10 mouse cellular contexts compared by ENCODE assay signal in the genomic region with DNA sequence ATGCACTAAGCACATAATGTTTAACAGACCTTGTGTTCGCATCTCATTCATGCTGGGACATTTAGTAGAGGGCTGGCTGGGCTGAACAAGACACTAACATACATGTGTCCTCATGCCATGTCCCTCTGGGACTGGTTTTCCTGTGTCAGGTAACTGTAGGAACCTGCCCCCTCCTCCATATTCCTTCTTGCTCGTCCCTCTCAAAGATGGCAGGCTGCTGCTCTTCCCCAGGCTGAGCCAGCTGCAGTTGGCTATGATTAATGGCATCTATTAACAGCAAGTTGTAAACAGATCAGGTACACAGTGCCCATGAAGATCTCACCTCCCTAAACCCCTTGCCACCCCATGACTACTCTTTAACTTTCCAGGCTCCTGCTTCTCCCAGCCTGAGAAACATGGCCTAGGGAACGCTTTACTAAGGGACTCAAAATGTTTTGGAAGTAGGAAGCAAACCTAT. TPM values are rescaled to one million over a fixed set of nuclear protein-coding genes. Genes with fewer than 3 reads are reported as not detected.
DNase-seq lines count a peak whose midpoint lies in the region; ATAC-seq and TF ChIP-seq lines count a peak whose summit lies in the region.
"Had no signal": no experiment of that assay in that cellular context is flagged by ENCODE, and none has a peak within 500 bp of the region (broad histone marks: within the 10 kb centered on the region; RNA-seq: fewer than 3 reads in every experiment).

A gene (minus strand): TSS at position 51 of the 457 bp plus-strand sequence.

- 0 out of 2 replicates have a peak within 1 kb of the TSS, but pooled peaks have one; percentile 56 for H3K4me2 ChIP-seq in forebrain, postnatal 0 days (ENCODE audit: low read depth)
- peak within 1 kb of the TSS; percentile 60 for H3K4me2 ChIP-seq in neural tube, embryonic 13.5 days

- H3K9me3 ChIP-seq in forebrain, postnatal 0 days (ENCODE audit: low read length) = no peaks in the 10 kb centered on the region
- no peaks in the 10 kb centered on the region for H3K9me3 ChIP-seq in limb, embryonic 10.5 days (replicated peaks)
- H3K9me3 ChIP-seq in neural tube, embryonic 13.5 days = no peaks in the 10 kb centered on the region

- no peak for DNase-seq in left cerebral cortex, adult 2 months (ENCODE audit: extremely low spot score in 1 of 2, low spot score in 2 of 2)
- DNase-seq in left cerebral cortex, postnatal 14 days (ENCODE audit: low spot score in 2 of 2) = no peak
- no peak for DNase-seq in forebrain, postnatal 0 days
- no peak for DNase-seq in limb, embryonic 10.5 days (ENCODE audit: low spot score)
- no peak for DNase-seq in embryo, embryonic 11 days
- no peak for DNase-seq in ovary, postnatal 10 days (ENCODE audit: low spot score)
- no peak for DNase-seq in adrenal gland, postnatal 14 days
- DNase-seq: cerebellum, adult 18-20 months; right cerebral cortex, postnatal 25 days had no signal

- no peak within 1 kb of the TSS for H3K27ac ChIP-seq in left cerebral cortex, adult 2 months
- H3K27ac ChIP-seq in forebrain, postnatal 0 days (ENCODE audit: low read depth, low read length) = no peak within 1 kb of the TSS
- H3K27ac ChIP-seq in limb, embryonic 10.5 days = no peak within 1 kb of the TSS
- no peak within 1 kb of the TSS for H3K27ac ChIP-seq in neural tube, embryonic 13.5 days (replicated peaks)

- no peak within 1 kb of the TSS for H3K9ac ChIP-seq in forebrain, postnatal 0 days
- no peak within 1 kb of the TSS for H3K9ac ChIP-seq in neural tube, embryonic 13.5 days

- H3K4me1 ChIP-seq in forebrain, postnatal 0 days (ENCODE audit: insufficient read depth) = no peaks in the 10 kb centered on the region
- peaks cover 10% of the 10 kb centered on the region for H3K4me1 ChIP-seq in limb, embryonic 10.5 days
- H3K4me1 ChIP-seq in neural tube, embryonic 13.5 days (replicated peaks) = peaks cover 10% of the 10 kb centered on the region

- no peak for ATAC-seq in forebrain, postnatal 0 days
- no peak for ATAC-seq in neural tube, embryonic 13.5 days (ENCODE audit: low read depth)

- 88% methylated on average over 3 of the region's 3 CpGs for WGBS in forebrain, postnatal 0 days
- 67% methylated on average over 3 of the region's 3 CpGs for WGBS in limb, embryonic 10.5 days
- 72% methylated on average over 3 of the region's 3 CpGs for WGBS in neural tube, embryonic 13.5 days

- TF ChIP-seq CTCF in left cerebral cortex, adult 2 months (IDR thresholded peaks at IDR 0.05) = no peak
- no peak for TF ChIP-seq CTCF in forebrain, postnatal 0 days (IDR thresholded peaks at IDR 0.05; ENCODE audit: low read depth)

- no peak within 1 kb of the TSS for H3K4me3 ChIP-seq in left cerebral cortex, adult 2 months
- H3K4me3 ChIP-seq in forebrain, postnatal 0 days (ENCODE audit: low read depth, low read length) = peak within 1 kb of the TSS; percentile 23; the same call in 1 of the 2 replicates
- H3K4me3 ChIP-seq in limb, embryonic 10.5 days = peak within 1 kb of the TSS; percentile 53
- 0 out of 2 replicates have a peak within 1 kb of the TSS, but pooled peaks have one; percentile 37 for H3K4me3 ChIP-seq in neural tube, embryonic 13.5 days

- intact Hi-C loops in left cerebral cortex, adult 2 months (cut with DNase I) = no loop called here
- intact Hi-C loops in left cerebral cortex, postnatal 14 days (cut with DNase I) = loop anchor here (5.0 kb wide), 1 partner anchor 49 kb away; no protein-coding TSS in a partner anchor

- H3K27me3 ChIP-seq in forebrain, postnatal 0 days (ENCODE audit: insufficient read depth, low read length) = peaks cover 6% of the 10 kb centered on the region; the same call in 1 of the 2 replicates
- peaks cover 25% of the 10 kb centered on the region for H3K27me3 ChIP-seq in limb, embryonic 10.5 days (ENCODE audit: low read depth, poor library complexity, severe bottlenecking)
- H3K27me3 ChIP-seq in neural tube, embryonic 13.5 days = peaks cover 27% of the 10 kb centered on the region

- H3K36me3 ChIP-seq in forebrain, postnatal 0 days (ENCODE audit: insufficient read depth) = no peaks in the 10 kb centered on the region
- H3K36me3 ChIP-seq in limb, embryonic 10.5 days = no peaks in the 10 kb centered on the region
- H3K36me3 ChIP-seq in neural tube, embryonic 13.5 days = no peaks in the 10 kb centered on the region

RNA-seq across cellular contexts. Expression of the gene that starts here (rescaled TPM):
- 10 to 100 TPM; 18.5 to 20.2 TPM for total RNA-seq in left cerebral cortex, adult 2 months (2021)
- 1 to 10 TPM; 1.8 to 2.9 TPM for total RNA-seq in left cerebral cortex, postnatal 14 days (2021)
- total RNA-seq in forebrain, postnatal 0 days (2014; rRNA removed) = not detected in 2 replicates
- polyA plus RNA-seq in forebrain, postnatal 0 days (2015; fragmentation: Nextera tagmentation; extraction: Ambion mirVana) = not detected in 2 replicates
- polyA plus RNA-seq in limb, embryonic 10.5 days (2016; fragmentation: Nextera tagmentation; extraction: Ambion mirVana) = 0.04 TPM in 1 of 2 replicates, not detected in the other
- not detected in 2 replicates for polyA plus RNA-seq in neural tube, embryonic 13.5 days (2015; fragmentation: Nextera tagmentation; extraction: Ambion mirVana)
- total RNA-seq in adrenal gland, postnatal 14 days (2021) = 0.08 TPM in 1 of 2 replicates, not detected in the other

Comparison
In these comparisons a context has a peak if more than half of its experiments do, and no peak if none do; other contexts are left out.
1. RNA of the gene that starts here (total RNA-seq): 18.5 to 20.2 TPM in left cerebral cortex, adult 2 months; 1.8 to 2.9 TPM in left cerebral cortex, postnatal 14 days, 0.08 TPM in adrenal gland, postnatal 14 days and not detected in forebrain, postnatal 0 days; every median in the first group is over 4 times any median in the second.